In genomic region chr6:148943695-148944094, GRCm38 (mm10) we compare ENCODE assay signal across 8 mouse cellular contexts. TPM values are rescaled to one million over a fixed set of nuclear protein-coding genes. Genes with fewer than 3 reads are reported as not detected.
A peak's percentile ranks its signal among the peaks of the same experiment; 100 is the strongest.
DNase-seq lines count a peak whose midpoint lies in the region; ATAC-seq and TF ChIP-seq lines count a peak whose summit lies in the region.

No protein-coding gene starts in this region.

- H3K4me1 ChIP-seq in kidney, embryonic 14.5 days (ENCODE audit: control insufficient read depth, insufficient read depth, low read length), result peaks cover 11% of the 10 kb centered on the region; the same call in 1 of the 2 replicates
- H3K4me1 ChIP-seq in embryonic facial prominence, embryonic 14.5 days (ENCODE audit: control insufficient read depth, insufficient read depth, low read length), result peaks cover 3% of the 10 kb centered on the region; the same call in 1 of the 2 replicates

- H3K9ac ChIP-seq in kidney, embryonic 14.5 days (ENCODE audit: low read depth, low read length), result peak overlapping the region; percentile 97; the same call in 1 of the 2 replicates
- H3K9ac ChIP-seq in embryonic facial prominence, embryonic 14.5 days (ENCODE audit: low read depth, low read length), result peak overlapping the region; percentile 92

- H3K9me3 ChIP-seq in kidney, embryonic 14.5 days (ENCODE audit: control insufficient read depth, low read length), result no peaks in the 10 kb centered on the region
- H3K9me3 ChIP-seq in embryonic facial prominence, embryonic 14.5 days (ENCODE audit: control insufficient read depth, low read length), result no peaks in the 10 kb centered on the region

- H3K79me2 ChIP-seq in myocyte (ENCODE audit: control insufficient read depth, insufficient read depth), result peaks cover 66% of the 10 kb centered on the region

- peak overlapping the region; percentile 69 for H3K4me2 ChIP-seq in kidney, embryonic 14.5 days (replicated peaks; ENCODE audit: low read depth, low read length)
- H3K4me2 ChIP-seq in embryonic facial prominence, embryonic 14.5 days (ENCODE audit: low read depth, low read length), result peak overlapping the region; percentile 79
- H3K4me2 ChIP-seq in myocyte (ENCODE audit: low read depth), result peak overlapping the region; percentile 55

- H3K4me3 ChIP-seq in kidney, embryonic 14.5 days (ENCODE audit: low read length), result peak overlapping the region; percentile 72
- peak overlapping the region; percentile 77 for H3K4me3 ChIP-seq in embryonic facial prominence, embryonic 14.5 days (ENCODE audit: low read depth, low read length)
- peak overlapping the region; percentile 87 for H3K4me3 ChIP-seq in myocyte

- no peak for ATAC-seq in kidney, embryonic 14.5 days (ENCODE audit: low FRiP score, low TSS enrichment)
- no peak for ATAC-seq in embryonic facial prominence, embryonic 14.5 days (ENCODE audit: low read depth)

- no peak overlapping the region; the same call in 1 of the 2 replicates for H3K27ac ChIP-seq in kidney, embryonic 14.5 days (ENCODE audit: low read depth, low read length)
- H3K27ac ChIP-seq in embryonic facial prominence, embryonic 14.5 days (replicated peaks; ENCODE audit: low read depth, low read length), result no peak overlapping the region

- DNase-seq in kidney, postnatal 25 days, result no peak
- DNase-seq in embryonic facial prominence, embryonic 14.5 days (ENCODE audit: low spot score), result no peak
- peak; percentile 33 for DNase-seq in kidney, postnatal 14 days
- no peak for DNase-seq in cerebellum, adult 8-10 months
- DNase-seq in layer of hippocampus, postnatal 10 days (ENCODE audit: low spot score in 2 of 2), result no peak
- no peak for DNase-seq in B cell, adult 2 months

- no peaks in the 10 kb centered on the region for H3K27me3 ChIP-seq in kidney, embryonic 14.5 days (ENCODE audit: control insufficient read depth, insufficient read depth, low read length)
- H3K27me3 ChIP-seq in embryonic facial prominence, embryonic 14.5 days (replicated peaks; ENCODE audit: control insufficient read depth, insufficient read depth, low read length), result no peaks in the 10 kb centered on the region
- no peaks in the 10 kb centered on the region for H3K27me3 ChIP-seq in myocyte (ENCODE audit: control insufficient read depth, insufficient read depth, insufficient read length)

- WGBS in kidney, embryonic 14.5 days, result 15% methylated on average over 3 of the region's 3 CpGs
- WGBS in embryonic facial prominence, embryonic 14.5 days, result 12% methylated on average over 3 of the region's 3 CpGs

- TF ChIP-seq POLR2A in myocyte (IDR thresholded peaks at IDR 0.05; ENCODE audit: insufficient read length, low read depth), result no peak

- H3K36me3 ChIP-seq in kidney, embryonic 14.5 days (ENCODE audit: control insufficient read depth, insufficient read depth, low read length), result peaks cover 10% of the 10 kb centered on the region; the same call in 1 of the 2 replicates
- H3K36me3 ChIP-seq in embryonic facial prominence, embryonic 14.5 days (ENCODE audit: control insufficient read depth, insufficient read depth, low read length), result 0 out of 2 replicates have a peak, but pooled peaks cover 4% of the 10 kb centered on the region
- no peaks in the 10 kb centered on the region for H3K36me3 ChIP-seq in myocyte (ENCODE audit: control insufficient read depth, insufficient read depth)

- H3ac ChIP-seq in myocyte (ENCODE audit: control insufficient read depth, insufficient read length), result peak overlapping the region; percentile 97

TF ChIP-seq in myocyte, 11 proteins besides CTCF, POLR2A, EP300 and RAD21:
- TF ChIP-seq MYOD1 (IDR thresholded peaks at IDR 0.05; ENCODE audit: control insufficient read depth in 1 of 3, insufficient read length in 2 of 3, low read depth in 2 of 3), result no peak
- TF ChIP-seq MAX (IDR thresholded peaks at IDR 0.05; ENCODE audit: low read depth), result no peak
- TF ChIP-seq USF1 (IDR thresholded peaks at IDR 0.05; ENCODE audit: low read depth), result no peak
- TF ChIP-seq TCF12 (IDR thresholded peaks at IDR 0.05; ENCODE audit: insufficient read depth, poor library complexity, severe bottlenecking), result no peak
- TF ChIP-seq MYOG (IDR thresholded peaks at IDR 0.05; ENCODE audit: control insufficient read depth in 1 of 3, insufficient read depth in 1 of 3, insufficient read length in 2 of 3, low read depth in 2 of 3), result no peak
- TF ChIP-seq TCF3 (IDR thresholded peaks at IDR 0.05; ENCODE audit: insufficient read length, low read depth), result no peak
- no peak for TF ChIP-seq CEBPB (IDR thresholded peaks at IDR 0.05; ENCODE audit: insufficient read depth, poor library complexity, severe bottlenecking)
- no peak for TF ChIP-seq POLR2AphosphoS2 (IDR thresholded peaks at IDR 0.05; ENCODE audit: insufficient read length, low read depth)
- no peak for TF ChIP-seq SRF (IDR thresholded peaks at IDR 0.05; ENCODE audit: control insufficient read depth, insufficient read length, low read depth)
- TF ChIP-seq REST (IDR thresholded peaks at IDR 0.05; ENCODE audit: insufficient read depth, insufficient read length), result no peak
- no peak for TF ChIP-seq E2F4 (IDR thresholded peaks at IDR 0.05; ENCODE audit: insufficient read depth)
TF ChIP-seq in myocyte: peak in this region for 0.

RNA-seq across cellular contexts. Expression of gene Sinhcaf, which starts 2.6 kb away (rescaled TPM):
- polyA plus RNA-seq in kidney, embryonic 14.5 days (2014; fragmentation: Nextera tagmentation; extraction: Ambion mirVana), result 146 and 181 TPM in 2 replicates
- polyA plus RNA-seq in embryonic facial prominence, embryonic 14.5 days (2014; fragmentation: Nextera tagmentation; extraction: Ambion mirVana), result 62.4 and 72.0 TPM in 2 replicates
- polyA plus RNA-seq in myocyte (2012; fragmentation: generic; extraction: Trizol), result 8.5 TPM
- total RNA-seq in layer of hippocampus, postnatal 10 days (2021), result 10 to 100 TPM in 1 of 2 experiments, 1 to 10 TPM in 1; 9.3 to 10.5 TPM

RNA-seq across cellular contexts. Expression of gene Caprin2, which starts 47.7 kb away (rescaled TPM):
- 16.4 TPM in 2 replicates for polyA plus RNA-seq in kidney, embryonic 14.5 days (2014; fragmentation: Nextera tagmentation; extraction: Ambion mirVana)
- polyA plus RNA-seq in embryonic facial prominence, embryonic 14.5 days (2014; fragmentation: Nextera tagmentation; extraction: Ambion mirVana), result 10.1 TPM in 2 replicates
- 1.8 TPM for polyA plus RNA-seq in myocyte (2012; fragmentation: generic; extraction: Trizol)
- total RNA-seq in layer of hippocampus, postnatal 10 days (2021), result 1 to 10 TPM; 9.5 to 9.9 TPM
